18 mouse cellular contexts compared by ENCODE assay signal in the genomic region with DNA sequence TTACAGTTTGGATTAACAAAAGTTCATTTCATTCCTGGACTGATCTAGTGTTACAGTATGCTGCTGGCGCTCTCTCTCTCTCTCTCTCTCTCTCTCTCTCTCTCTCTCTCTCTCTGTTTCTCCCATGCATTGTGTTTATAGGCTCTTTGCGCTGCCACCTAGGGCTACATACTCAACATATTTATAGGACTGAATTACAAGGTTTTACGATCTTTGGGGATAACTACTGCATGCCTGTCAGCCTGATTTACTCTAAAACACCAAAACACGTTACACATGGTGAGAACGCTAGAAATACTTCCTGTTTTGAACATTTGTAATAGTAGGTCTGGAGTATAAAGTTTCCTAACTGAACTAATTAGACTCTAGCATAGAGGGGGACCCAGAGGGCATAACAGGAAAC. TPM values are rescaled to one million over a fixed set of nuclear protein-coding genes. Genes with fewer than 3 reads are reported as not detected.
DNase-seq lines count a peak whose midpoint lies in the region; ATAC-seq and TF ChIP-seq lines count a peak whose summit lies in the region.
"Had no signal": no experiment of that assay in that cellular context is flagged by ENCODE, and none has a peak within 500 bp of the region (broad histone marks: within the 10 kb centered on the region; RNA-seq: fewer than 3 reads in every experiment).

No protein-coding gene starts in this region.

- no peak overlapping the region for H3K9ac ChIP-seq in kidney, embryonic 15.5 days
- H3K9ac ChIP-seq in neural tube, embryonic 15.5 days (replicated peaks) = no peak overlapping the region
- H3K9ac ChIP-seq in midbrain, postnatal 0 days (replicated peaks; ENCODE audit: low read length, poor library complexity, severe bottlenecking) = no peak overlapping the region
- H3K9ac ChIP-seq: forebrain, postnatal 0 days; hindbrain, embryonic 13.5 days; liver, postnatal 0 days; neural tube, embryonic 13.5 days had no signal

- H3K4me1 ChIP-seq in kidney, embryonic 15.5 days = no peaks in the 10 kb centered on the region; the same call in 1 of the 2 replicates
- 0 out of 2 replicates have a peak, but pooled peaks cover 4% of the 10 kb centered on the region for H3K4me1 ChIP-seq in neural tube, embryonic 15.5 days
- no peaks in the 10 kb centered on the region for H3K4me1 ChIP-seq in midbrain, postnatal 0 days (ENCODE audit: insufficient read depth, low read length)
- H3K4me1 ChIP-seq: hindbrain, embryonic 13.5 days; neural tube, embryonic 13.5 days had no signal

- 23% methylated on average over 5 of the region's 5 CpGs for WGBS in kidney, embryonic 15.5 days
- WGBS in neural tube, embryonic 15.5 days = 54% methylated on average over 5 of the region's 5 CpGs
- WGBS in midbrain, postnatal 0 days = 44% methylated on average over 5 of the region's 5 CpGs

- no peak overlapping the region for H3K27ac ChIP-seq in kidney, embryonic 15.5 days
- no peak overlapping the region for H3K27ac ChIP-seq in neural tube, embryonic 15.5 days (replicated peaks)
- no peak overlapping the region for H3K27ac ChIP-seq in midbrain, postnatal 0 days (ENCODE audit: low read depth, low read length)
- H3K27ac ChIP-seq: hindbrain, embryonic 13.5 days; layer of hippocampus, adult 2 months; neural tube, embryonic 13.5 days had no signal

- no peaks in the 10 kb centered on the region for H3K27me3 ChIP-seq in kidney, embryonic 15.5 days
- H3K27me3 ChIP-seq in neural tube, embryonic 15.5 days (replicated peaks) = no peaks in the 10 kb centered on the region
- no peaks in the 10 kb centered on the region for H3K27me3 ChIP-seq in midbrain, postnatal 0 days (ENCODE audit: insufficient read depth, low read length)
- H3K27me3 ChIP-seq: hindbrain, embryonic 13.5 days; neural tube, embryonic 13.5 days had no signal

- no peak for TF ChIP-seq CTCF in midbrain, postnatal 0 days (IDR thresholded peaks at IDR 0.05)

- no peak for DNase-seq in kidney, adult 9 months
- DNase-seq in naive thymus-derived CD4-positive, alpha-beta T cell, adult 2 months (ENCODE audit: low read depth) = peak; percentile 49
- DNase-seq in midbrain, postnatal 0 days (ENCODE audit: low spot score) = no peak
- DNase-seq: cerebellum, adult 8-10 months; forebrain, postnatal 0 days; gastrocnemius, postnatal 10 days; kidney, adult 18-20 months; left cerebral cortex, postnatal 4 days; liver, postnatal 0 days; right cerebral cortex, postnatal 25 days; thymus, postnatal 4 days had no signal

- H3K36me3 ChIP-seq in kidney, embryonic 15.5 days = no peaks in the 10 kb centered on the region
- H3K36me3 ChIP-seq in neural tube, embryonic 15.5 days = no peaks in the 10 kb centered on the region
- no peaks in the 10 kb centered on the region for H3K36me3 ChIP-seq in midbrain, postnatal 0 days (ENCODE audit: insufficient read depth, low read length)
- H3K36me3 ChIP-seq: hindbrain, embryonic 13.5 days; neural tube, embryonic 13.5 days had no signal

- peak; percentile 82 for ATAC-seq in kidney, embryonic 15.5 days (replicated peaks; ENCODE audit: low FRiP score)
- ATAC-seq in common myeloid progenitor, adult 5-6 weeks (replicated peaks; ENCODE audit: low read depth, poor library complexity, severe bottlenecking) = peak; percentile 60
- peak; percentile 63 to 74; a peak in 3 of 4 replicates for ATAC-seq in hematopoietic stem cell, adult 5-6 weeks (replicated peaks in 1 of 2; ENCODE audit: insufficient read depth in 1 of 2, low FRiP score in 2 of 2, low TSS enrichment in 1 of 2, low read depth in 1 of 2, poor library complexity in 2 of 2, severe bottlenecking in 2 of 2)
- no peak; the same call in 1 of the 2 replicates for ATAC-seq in neural tube, embryonic 15.5 days (ENCODE audit: low FRiP score)
- ATAC-seq in midbrain, postnatal 0 days (ENCODE audit: low FRiP score) = no peak
- ATAC-seq: forebrain, postnatal 0 days; liver, postnatal 0 days had no signal

- H3K4me3 ChIP-seq in kidney, embryonic 15.5 days (replicated peaks) = no peak overlapping the region
- no peak overlapping the region for H3K4me3 ChIP-seq in neural tube, embryonic 15.5 days (replicated peaks)
- H3K4me3 ChIP-seq in midbrain, postnatal 0 days (ENCODE audit: low read depth, low read length) = no peak overlapping the region
- H3K4me3 ChIP-seq: hindbrain, embryonic 13.5 days; layer of hippocampus, adult 2 months; neural tube, embryonic 13.5 days had no signal

- H3K4me2 ChIP-seq in kidney, embryonic 15.5 days = no peak overlapping the region
- H3K4me2 ChIP-seq in neural tube, embryonic 15.5 days = no peak overlapping the region
- H3K4me2 ChIP-seq in midbrain, postnatal 0 days (ENCODE audit: low read depth, low read length, poor library complexity, severe bottlenecking) = no peak overlapping the region
- H3K4me2 ChIP-seq: hindbrain, embryonic 13.5 days; neural tube, embryonic 13.5 days had no signal

- no peaks in the 10 kb centered on the region for H3K9me3 ChIP-seq in kidney, embryonic 15.5 days (replicated peaks)
- no peaks in the 10 kb centered on the region for H3K9me3 ChIP-seq in neural tube, embryonic 15.5 days (replicated peaks)
- H3K9me3 ChIP-seq in midbrain, postnatal 0 days (ENCODE audit: low read length) = no peaks in the 10 kb centered on the region
- H3K9me3 ChIP-seq: hindbrain, embryonic 13.5 days; neural tube, embryonic 13.5 days had no signal

RNA-seq across cellular contexts. Expression of a gene that starts 47.8 kb away (rescaled TPM):
- polyA plus RNA-seq in kidney, embryonic 15.5 days (2015; fragmentation: Nextera tagmentation; extraction: Ambion mirVana) = 1.9 and 3.4 TPM in 2 replicates
- total RNA-seq in common myeloid progenitor, adult 5-6 weeks (2017) = 5.1 and 9.1 TPM in 2 replicates
- 7.8 and 17.8 TPM in 2 replicates for total RNA-seq in hematopoietic stem cell, adult 5-6 weeks (2017)
- 0.47 and 1.5 TPM in 2 replicates for polyA plus RNA-seq in neural tube, embryonic 15.5 days (2015; fragmentation: Nextera tagmentation; extraction: Ambion mirVana)
- total RNA-seq in midbrain, postnatal 0 days (2014; rRNA removed) = 0.14 and 0.55 TPM in 2 replicates
- 0.38 and 0.59 TPM in 2 replicates for polyA plus RNA-seq in midbrain, postnatal 0 days (2015; fragmentation: Nextera tagmentation; extraction: Ambion mirVana)

Comparison
In these comparisons a context has a peak if more than half of its experiments do, and no peak if none do; other contexts are left out.
1. ATAC-seq: peak in kidney, embryonic 15.5 days (single experiment), common myeloid progenitor, adult 5-6 weeks (single experiment) and hematopoietic stem cell, adult 5-6 weeks (2 of 2); none in neural tube, embryonic 15.5 days (single experiment) and midbrain, postnatal 0 days (single experiment).